ENCODE assay signal across 17 mouse cellular contexts in genomic region chr9:115273095-115273649, GRCm38 (mm10). TPM values are rescaled to one million over a fixed set of nuclear protein-coding genes. Genes with fewer than 3 reads are reported as not detected.
A peak's percentile ranks its signal among the peaks of the same experiment; 100 is the strongest.
DNase-seq lines count a peak whose midpoint lies in the region; ATAC-seq and TF ChIP-seq lines count a peak whose summit lies in the region.
"Had no signal": no experiment of that assay in that cellular context is flagged by ENCODE, and none has a peak within 500 bp of the region (broad histone marks: within the 10 kb centered on the region; RNA-seq: fewer than 3 reads in every experiment).

No protein-coding gene starts in this region.

- ATAC-seq in intestine, embryonic 15.5 days = peak; percentile 34; the same call in 1 of the 2 replicates
- ATAC-seq in intestine, postnatal 0 days = no peak
- peak; percentile 52 for ATAC-seq in liver, postnatal 0 days
- ATAC-seq in liver, embryonic 12.5 days = no peak
- ATAC-seq in stomach, embryonic 15.5 days (ENCODE audit: insufficient read depth, low FRiP score, low read depth) = peak; percentile 81
- no peak for ATAC-seq in stomach, postnatal 0 days (ENCODE audit: low FRiP score, low TSS enrichment)
- ATAC-seq: forebrain, embryonic 14.5 days had no signal

- H3K9ac ChIP-seq in intestine, embryonic 15.5 days = no peak overlapping the region
- no peak overlapping the region for H3K9ac ChIP-seq in intestine, postnatal 0 days (ENCODE audit: low read depth, low read length)
- no peak overlapping the region for H3K9ac ChIP-seq in liver, postnatal 0 days (replicated peaks)
- no peak overlapping the region for H3K9ac ChIP-seq in liver, embryonic 12.5 days
- H3K9ac ChIP-seq in stomach, embryonic 15.5 days = no peak overlapping the region
- H3K9ac ChIP-seq in stomach, postnatal 0 days (ENCODE audit: low read length) = no peak overlapping the region
- H3K9ac ChIP-seq: embryonic facial prominence, embryonic 13.5 days; embryonic facial prominence, embryonic 15.5 days; forebrain, embryonic 12.5 days had no signal

- peaks cover 9% of the 10 kb centered on the region; the same call in 1 of the 2 replicates for H3K36me3 ChIP-seq in intestine, embryonic 15.5 days
- peaks cover 33% of the 10 kb centered on the region for H3K36me3 ChIP-seq in intestine, postnatal 0 days (ENCODE audit: control insufficient read depth, insufficient read depth)
- H3K36me3 ChIP-seq in liver, postnatal 0 days (replicated peaks; ENCODE audit: insufficient read depth, low read length) = peaks cover 25% of the 10 kb centered on the region
- H3K36me3 ChIP-seq in liver, embryonic 12.5 days = peaks cover 69% of the 10 kb centered on the region
- H3K36me3 ChIP-seq in stomach, embryonic 15.5 days = peaks cover 12% of the 10 kb centered on the region
- no peaks in the 10 kb centered on the region; the same call in 1 of the 2 replicates for H3K36me3 ChIP-seq in stomach, postnatal 0 days (ENCODE audit: control insufficient read depth, insufficient read depth, low read length)

- no peak for TF ChIP-seq CTCF in intestine, postnatal 0 days (IDR thresholded peaks at IDR 0.05; ENCODE audit: low read depth)
- no peak for TF ChIP-seq CTCF in liver, postnatal 0 days (IDR thresholded peaks at IDR 0.05; ENCODE audit: low read depth)
- TF ChIP-seq CTCF in stomach, postnatal 0 days (IDR thresholded peaks at IDR 0.05; ENCODE audit: low read depth) = no peak

- no peak overlapping the region for H3K4me2 ChIP-seq in intestine, embryonic 15.5 days (replicated peaks)
- H3K4me2 ChIP-seq in intestine, postnatal 0 days (replicated peaks; ENCODE audit: low read depth) = no peak overlapping the region
- H3K4me2 ChIP-seq in liver, postnatal 0 days (ENCODE audit: low read depth, low read length) = no peak overlapping the region
- no peak overlapping the region for H3K4me2 ChIP-seq in liver, embryonic 12.5 days
- no peak overlapping the region for H3K4me2 ChIP-seq in stomach, embryonic 15.5 days
- H3K4me2 ChIP-seq in stomach, postnatal 0 days (replicated peaks; ENCODE audit: low read depth) = no peak overlapping the region
- H3K4me2 ChIP-seq: embryonic facial prominence, embryonic 13.5 days; embryonic facial prominence, embryonic 15.5 days; forebrain, embryonic 12.5 days had no signal

- no peaks in the 10 kb centered on the region for H3K9me3 ChIP-seq in intestine, embryonic 15.5 days
- no peaks in the 10 kb centered on the region for H3K9me3 ChIP-seq in intestine, postnatal 0 days (ENCODE audit: control insufficient read depth)
- H3K9me3 ChIP-seq in liver, postnatal 0 days (ENCODE audit: low read length) = no peaks in the 10 kb centered on the region
- H3K9me3 ChIP-seq in liver, embryonic 12.5 days (replicated peaks) = no peaks in the 10 kb centered on the region
- H3K9me3 ChIP-seq in stomach, embryonic 15.5 days = no peaks in the 10 kb centered on the region
- H3K9me3 ChIP-seq in stomach, postnatal 0 days (ENCODE audit: control insufficient read depth, low read length) = no peaks in the 10 kb centered on the region
- H3K9me3 ChIP-seq: embryonic facial prominence, embryonic 13.5 days; embryonic facial prominence, embryonic 15.5 days; forebrain, embryonic 10.5 days; forebrain, embryonic 12.5 days had no signal

- no peak overlapping the region for H3K27ac ChIP-seq in intestine, embryonic 15.5 days
- no peak overlapping the region for H3K27ac ChIP-seq in intestine, postnatal 0 days (ENCODE audit: low read depth, low read length)
- no peak overlapping the region for H3K27ac ChIP-seq in liver, postnatal 0 days (ENCODE audit: low read depth)
- no peak overlapping the region for H3K27ac ChIP-seq in liver, embryonic 12.5 days
- no peak overlapping the region for H3K27ac ChIP-seq in stomach, embryonic 15.5 days
- H3K27ac ChIP-seq in stomach, postnatal 0 days (replicated peaks) = no peak overlapping the region
- H3K27ac ChIP-seq: embryonic facial prominence, embryonic 13.5 days; embryonic facial prominence, embryonic 15.5 days; forebrain, embryonic 10.5 days; forebrain, embryonic 12.5 days had no signal

- no peak overlapping the region for H3K4me3 ChIP-seq in intestine, embryonic 15.5 days (replicated peaks)
- no peak overlapping the region for H3K4me3 ChIP-seq in intestine, postnatal 0 days (ENCODE audit: low read depth, low read length)
- no peak overlapping the region for H3K4me3 ChIP-seq in liver, postnatal 0 days (ENCODE audit: low read depth, low read length)
- no peak overlapping the region for H3K4me3 ChIP-seq in liver, embryonic 12.5 days
- no peak overlapping the region for H3K4me3 ChIP-seq in stomach, embryonic 15.5 days (replicated peaks)
- no peak overlapping the region for H3K4me3 ChIP-seq in stomach, postnatal 0 days (ENCODE audit: low read depth, low read length)
- H3K4me3 ChIP-seq: embryonic facial prominence, embryonic 13.5 days; embryonic facial prominence, embryonic 15.5 days; erythroblast, embryonic 14.5 days; forebrain, embryonic 10.5 days; forebrain, embryonic 12.5 days had no signal

- no peak for TF ChIP-seq EP300 in liver, postnatal 0 days (IDR thresholded peaks at IDR 0.05; ENCODE audit: low read depth)
- no peak for TF ChIP-seq EP300 in stomach, postnatal 0 days (optimal IDR thresholded peaks at IDR 0.05)

- 81% methylated on average over 7 of the region's 7 CpGs for WGBS in intestine, embryonic 15.5 days
- 78% methylated on average over 7 of the region's 7 CpGs for WGBS in intestine, postnatal 0 days
- WGBS in liver, postnatal 0 days (ENCODE audit: insufficient replicate concordance) = 75% methylated on average over 7 of the region's 7 CpGs
- WGBS in liver, embryonic 12.5 days (ENCODE audit: insufficient replicate concordance) = 83% methylated on average over 7 of the region's 7 CpGs
- WGBS in stomach, embryonic 15.5 days = 72% methylated on average over 7 of the region's 7 CpGs
- WGBS in stomach, postnatal 0 days = 71% methylated on average over 7 of the region's 7 CpGs

- no peaks in the 10 kb centered on the region for H3K4me1 ChIP-seq in intestine, embryonic 15.5 days (replicated peaks)
- no peaks in the 10 kb centered on the region for H3K4me1 ChIP-seq in intestine, postnatal 0 days (replicated peaks; ENCODE audit: control insufficient read depth, insufficient read depth, low read length)
- peaks cover 3% of the 10 kb centered on the region; the same call in 1 of the 2 replicates for H3K4me1 ChIP-seq in liver, postnatal 0 days (ENCODE audit: insufficient read depth)
- peaks cover 8% of the 10 kb centered on the region for H3K4me1 ChIP-seq in liver, embryonic 12.5 days
- H3K4me1 ChIP-seq in stomach, embryonic 15.5 days = no peaks in the 10 kb centered on the region
- no peaks in the 10 kb centered on the region for H3K4me1 ChIP-seq in stomach, postnatal 0 days (replicated peaks; ENCODE audit: control insufficient read depth, insufficient read depth)
- H3K4me1 ChIP-seq: embryonic facial prominence, embryonic 13.5 days; embryonic facial prominence, embryonic 15.5 days; forebrain, embryonic 10.5 days; forebrain, embryonic 12.5 days had no signal

- no peak for DNase-seq in liver, postnatal 0 days
- DNase-seq in stomach, postnatal 0 days (ENCODE audit: low spot score) = no peak
- DNase-seq: adrenal gland, adult 2 months; adrenal gland, postnatal 10 days; adrenal gland, postnatal 25 days; cerebellum, postnatal 14 days; embryo, embryonic 11 days had no signal

- H3K27me3 ChIP-seq in intestine, embryonic 15.5 days (replicated peaks) = no peaks in the 10 kb centered on the region
- no peaks in the 10 kb centered on the region for H3K27me3 ChIP-seq in intestine, postnatal 0 days (replicated peaks; ENCODE audit: control insufficient read depth, insufficient read depth, low read length)
- no peaks in the 10 kb centered on the region for H3K27me3 ChIP-seq in liver, postnatal 0 days (ENCODE audit: insufficient read depth, low read length)
- H3K27me3 ChIP-seq in liver, embryonic 12.5 days (replicated peaks) = no peaks in the 10 kb centered on the region
- no peaks in the 10 kb centered on the region for H3K27me3 ChIP-seq in stomach, embryonic 15.5 days (replicated peaks)
- H3K27me3 ChIP-seq in stomach, postnatal 0 days (ENCODE audit: control insufficient read depth, insufficient read depth, low read length) = no peaks in the 10 kb centered on the region
- H3K27me3 ChIP-seq: embryonic facial prominence, embryonic 13.5 days; embryonic facial prominence, embryonic 15.5 days; forebrain, embryonic 12.5 days had no signal

RNA-seq across cellular contexts. Expression of gene Stt3b, which starts 37.0 kb away (rescaled TPM):
- polyA plus RNA-seq in intestine, embryonic 15.5 days (2015; fragmentation: Nextera tagmentation; extraction: Ambion mirVana) = 128 TPM in 2 replicates
- 51.5 and 54.1 TPM in 2 replicates for polyA plus RNA-seq in intestine, postnatal 0 days (2015; fragmentation: Nextera tagmentation; extraction: Ambion mirVana)
- polyA plus RNA-seq in liver, postnatal 0 days (2015; fragmentation: Nextera tagmentation; extraction: Ambion mirVana) = 41.8 and 43.8 TPM in 2 replicates
- polyA plus RNA-seq in liver, embryonic 12.5 days (2016; fragmentation: Nextera tagmentation; extraction: Ambion mirVana) = 102 and 106 TPM in 2 replicates
- 102 and 110 TPM in 2 replicates for polyA plus RNA-seq in stomach, embryonic 15.5 days (2015; fragmentation: Nextera tagmentation; extraction: Ambion mirVana)
- 48.9 and 49.6 TPM in 2 replicates for polyA plus RNA-seq in stomach, postnatal 0 days (2015; fragmentation: Nextera tagmentation; extraction: Ambion mirVana)

Comparison
In these comparisons a context has a peak if more than half of its experiments do, and no peak if none do; other contexts are left out.
1. ATAC-seq: peak in intestine, embryonic 15.5 days (single experiment), liver, postnatal 0 days (single experiment) and stomach, embryonic 15.5 days (single experiment); none in intestine, postnatal 0 days (single experiment), liver, embryonic 12.5 days (single experiment) and stomach, postnatal 0 days (single experiment).